Mouse (Mus musculus) c-Kit-positive CD71-negative TER-119-negative erythroid progenitor cells, embryonic 14.5 days (primary cell): ENCODE measurements around the gene Wars.

Experiments
- DNase-seq: peaks from one replicate; pipeline ENCODE4 v3.0.0-alpha.2; 2013; ENCODE audit warnings: low read depth

Gene Wars

DNA sequence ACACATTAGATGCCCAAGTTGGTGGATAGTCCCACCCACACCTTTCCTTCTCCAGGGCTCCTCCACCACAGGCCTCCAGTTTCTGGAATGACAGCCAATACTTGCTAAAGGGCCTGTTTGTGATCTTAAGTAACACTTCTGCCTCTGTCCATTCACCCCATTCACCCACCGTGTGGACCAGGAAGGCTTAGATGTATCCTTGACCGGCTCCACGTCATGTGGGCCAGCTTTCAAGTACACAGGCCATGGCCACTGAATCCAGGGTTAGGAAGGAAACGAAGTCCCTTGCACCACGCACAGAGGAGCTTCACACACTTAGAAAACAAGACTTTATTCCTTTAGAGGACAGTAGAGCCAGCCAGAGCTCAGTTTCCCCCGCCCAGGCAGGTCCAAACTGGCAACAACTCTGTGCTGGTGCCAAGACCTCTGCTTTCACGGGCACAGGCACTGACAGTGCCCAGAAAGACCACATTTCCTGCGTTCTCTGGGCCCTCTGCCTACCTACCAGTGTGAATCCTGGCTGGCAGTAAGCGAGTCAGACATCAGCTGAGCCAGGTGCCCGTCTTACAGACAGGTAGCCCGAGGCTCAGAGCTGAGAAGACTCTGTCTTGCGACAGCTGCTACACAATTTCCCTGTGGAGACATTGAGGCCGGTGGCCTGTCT, 68.3 kb downstream of the Wars start:
- no peak for DNase-seq

DNA sequence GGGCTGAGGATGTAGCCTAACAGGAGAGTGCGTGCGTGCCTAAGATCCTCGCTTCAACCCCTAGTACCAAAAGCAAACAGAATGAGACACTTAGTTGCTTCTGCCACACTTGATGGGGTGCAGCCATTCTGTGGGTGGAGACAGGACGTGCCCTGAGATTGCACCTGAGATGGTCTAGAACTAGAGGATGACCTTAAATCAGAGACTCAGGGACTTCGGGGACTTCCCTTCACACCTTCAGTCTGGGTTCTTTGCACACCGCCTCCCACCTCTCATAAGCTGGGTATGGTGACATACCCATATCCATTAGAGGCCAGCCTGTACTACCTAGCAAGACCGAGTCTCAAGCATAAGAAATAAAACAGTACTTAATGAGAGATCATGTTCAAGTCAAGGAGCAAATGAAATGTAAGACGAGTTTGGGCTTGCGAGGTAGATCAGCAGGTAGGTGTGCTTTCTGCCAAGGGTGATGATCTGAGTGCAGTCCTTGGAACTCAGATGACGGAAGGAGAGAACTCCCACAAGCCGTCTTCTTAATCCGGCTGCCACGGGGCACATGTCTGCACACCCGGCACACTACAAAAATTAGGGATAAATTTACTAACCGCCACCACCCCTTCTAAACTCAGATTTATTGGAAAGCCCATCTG, 69.6 kb downstream of the Wars start:
- DNase-seq: no peak

DNA sequence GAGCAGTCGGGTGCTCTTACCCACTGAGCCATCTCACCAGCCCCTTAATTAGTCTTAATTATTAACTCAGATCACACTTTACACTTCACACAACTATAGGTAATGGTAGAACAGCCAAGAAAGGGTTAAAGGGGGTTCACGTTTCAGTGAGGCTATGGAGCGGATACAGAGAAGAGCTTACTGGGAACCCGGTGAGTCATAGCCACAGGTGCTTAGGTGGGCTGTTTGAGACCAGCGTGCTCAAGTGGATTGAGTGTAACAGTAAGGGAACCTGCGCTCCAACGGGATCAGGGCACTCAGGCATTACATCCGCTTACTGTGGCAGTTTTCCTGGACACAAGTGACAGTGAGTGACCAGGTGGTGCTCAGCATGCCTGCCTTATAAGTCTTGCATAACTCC, 70.9 kb downstream of the Wars start:
- no peak for DNase-seq

DNA sequence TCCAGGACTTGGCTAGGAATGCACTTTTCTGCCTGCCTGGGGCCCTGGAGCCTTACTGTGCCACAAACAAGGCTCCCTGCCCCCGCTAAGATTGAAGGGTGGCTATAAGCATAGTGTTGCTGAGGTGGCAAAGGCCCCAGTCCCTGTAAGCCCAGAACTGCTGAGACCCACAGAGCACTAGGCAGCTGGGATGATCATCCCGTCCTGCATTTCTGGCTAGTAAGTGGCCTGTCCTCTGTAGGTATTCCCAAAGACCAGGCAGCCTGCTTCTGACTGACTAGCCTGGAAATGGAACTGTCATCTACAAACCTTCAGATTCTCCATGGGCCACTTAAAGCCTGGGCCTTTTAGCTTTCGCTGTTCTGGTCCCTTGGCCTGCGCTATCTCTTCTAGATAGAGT, 73.5 kb downstream of the Wars start:
- no peak for DNase-seq

DNA sequence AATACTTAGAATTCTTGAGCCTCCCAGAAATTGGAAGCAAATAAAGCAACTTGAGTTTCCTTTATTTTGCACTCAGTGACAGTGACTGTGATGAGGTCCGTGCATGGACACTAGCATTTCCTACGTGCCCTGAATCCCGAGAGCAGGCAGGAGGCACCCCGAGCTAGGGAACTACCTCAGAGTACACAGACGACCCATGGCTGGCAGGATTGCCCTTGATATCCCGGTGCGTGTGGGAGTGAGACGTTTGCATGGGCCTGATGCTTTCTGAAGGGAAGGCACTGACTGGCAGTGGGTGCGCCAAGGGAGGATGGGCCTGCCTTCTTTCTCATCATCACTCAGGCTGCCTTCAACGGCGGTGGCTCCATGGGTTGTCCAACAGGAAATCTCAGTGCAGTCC, 77.4 kb downstream of the Wars start:
- DNase-seq: no peak

DNA sequence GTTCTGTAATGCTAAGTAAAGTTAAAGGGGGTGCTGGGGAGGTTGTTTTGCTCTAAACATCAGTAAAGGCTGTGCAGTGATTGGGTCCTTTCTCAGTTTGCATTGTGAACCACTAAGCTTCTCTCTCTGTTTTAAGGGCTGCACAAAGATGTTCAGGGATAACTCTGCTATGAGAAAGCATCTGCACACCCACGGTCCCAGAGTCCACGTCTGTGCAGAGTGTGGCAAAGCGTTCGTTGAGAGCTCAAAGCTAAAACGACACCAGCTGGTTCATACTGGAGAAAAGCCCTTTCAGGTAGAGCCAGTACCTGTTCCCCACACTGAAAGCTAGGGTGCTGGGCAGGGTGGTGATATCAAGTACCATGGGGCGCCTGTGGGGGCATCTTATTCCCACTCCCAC, 79.5 kb downstream of the Wars start:
- DNase-seq: no peak

DNA sequence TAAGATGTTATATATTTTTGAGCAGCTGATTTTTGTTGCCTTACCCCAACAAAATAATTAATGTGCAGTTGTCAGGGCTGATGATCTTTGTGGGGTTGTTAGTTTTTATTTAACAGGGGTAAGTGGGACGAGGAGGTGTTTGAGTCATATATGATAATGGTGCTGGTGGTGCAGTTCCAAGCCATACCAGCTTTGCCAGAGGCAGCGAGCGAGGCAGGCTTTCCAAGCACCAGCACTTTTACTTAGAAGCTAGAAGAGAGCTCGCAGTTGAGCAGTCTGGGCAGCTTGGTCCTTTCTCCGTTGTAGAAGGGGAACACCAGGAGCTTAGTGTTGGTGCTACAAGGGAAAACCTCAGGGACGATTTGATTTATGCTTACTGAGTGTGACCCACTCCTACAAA, 81.5 kb downstream of the Wars start:
- no peak for DNase-seq

DNA sequence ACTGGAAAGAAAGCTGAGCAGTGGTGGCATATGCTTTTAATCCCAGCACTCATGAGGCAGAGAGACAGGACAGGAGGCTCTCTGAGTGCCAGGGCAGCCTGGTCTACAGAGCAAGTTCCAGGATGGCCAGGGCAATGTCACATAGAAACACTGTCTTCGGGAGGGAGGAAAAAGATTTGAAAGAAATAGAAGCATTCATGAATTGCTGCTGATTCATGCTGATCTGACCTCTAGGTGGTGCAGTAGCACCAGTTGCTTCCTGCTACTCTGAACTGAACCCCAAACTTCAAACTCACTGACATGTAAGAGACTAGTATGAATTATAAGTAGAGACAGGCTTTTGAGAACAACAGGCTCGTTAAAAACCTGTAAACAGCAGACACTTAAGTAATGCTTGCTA, 82.8 kb downstream of the Wars start:
- no peak for DNase-seq

DNA sequence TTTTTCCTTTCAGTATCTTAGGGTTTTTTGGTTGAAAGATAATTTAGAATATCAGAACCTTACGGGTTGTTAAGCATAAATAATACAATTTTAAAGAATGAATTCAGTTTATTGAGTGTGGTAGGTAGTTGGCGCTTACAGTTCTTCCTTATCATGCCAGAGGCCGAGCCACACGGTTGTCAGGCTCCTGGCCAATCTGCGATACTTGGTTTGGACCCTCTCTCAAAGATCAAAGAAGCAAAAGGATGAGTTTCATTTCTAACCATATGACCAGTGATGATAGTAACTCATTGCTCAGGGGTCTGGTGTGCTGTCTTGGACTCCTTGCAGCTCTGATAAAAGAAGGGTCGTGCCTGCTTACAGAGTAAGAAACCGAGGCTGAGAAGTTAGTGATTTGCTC, 83.7 kb downstream of the Wars start:
- no peak for DNase-seq
